Mouse (Mus musculus): ENCODE data around the gene Camkk2. TPM values are rescaled to one million over a fixed set of nuclear protein-coding genes. Genes with fewer than 3 reads are reported as not detected.
A peak's percentile ranks its signal among the peaks of the same experiment; 100 is the strongest.

Gene Camkk2
- 35.8 and 36.2 TPM in 2 replicates for polyA plus RNA-seq (2014; fragmentation: Nextera tagmentation; extraction: Ambion mirVana)

DNA sequence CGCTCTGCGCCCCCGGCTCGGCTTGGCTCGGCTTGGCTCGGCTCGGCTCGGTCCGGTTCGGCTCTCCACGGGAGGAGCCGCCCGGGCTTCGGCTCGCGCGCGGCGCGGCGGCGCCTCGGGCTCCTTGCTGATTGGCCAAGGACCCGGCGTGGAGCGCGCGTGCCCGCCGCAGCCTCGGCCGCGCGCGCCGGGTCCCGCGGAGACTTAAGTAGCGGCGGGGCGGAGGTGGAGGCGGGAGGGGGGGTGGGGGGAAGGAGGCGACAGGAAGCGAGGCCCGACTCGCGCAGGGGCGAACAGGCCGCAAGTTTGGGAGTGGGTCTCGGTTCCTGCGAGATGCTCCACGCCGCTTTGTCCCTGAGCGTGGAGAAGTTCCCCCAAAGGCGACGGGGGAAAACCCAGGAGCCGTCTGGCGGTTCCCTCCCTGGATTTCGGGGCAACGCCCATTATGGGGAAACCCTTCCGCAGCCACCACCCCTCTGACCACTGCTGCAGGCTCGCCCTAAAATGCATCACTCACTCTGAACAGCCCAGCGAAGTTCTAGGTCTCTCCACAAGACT lies at the start of gene Camkk2:
Camkk2 (minus strand) TSS at position 133 of the 558 bp plus-strand sequence.
- H3K9ac ChIP-seq: peak within 1 kb of the TSS; percentile 88
- peaks cover 3% of the 10 kb centered on the region; the same call in 1 of the 2 replicates for H3K9me3 ChIP-seq (ENCODE audit: low read depth, low read length)
- no peak for TF ChIP-seq CTCF (IDR thresholded peaks at IDR 0.05; ENCODE audit: low read depth)
- under 1% methylated on average over 57 of the region's 63 CpGs for WGBS
- peak within 1 kb of the TSS; percentile 86 for H3K4me3 ChIP-seq (ENCODE audit: low read depth, low read length)
- no peaks in the 10 kb centered on the region for H3K27me3 ChIP-seq (ENCODE audit: insufficient read depth, low read length)
- ATAC-seq (ENCODE audit: insufficient read depth) (peak; percentile 89), DNase-seq (peak; percentile 96)
- H3K4me2 ChIP-seq: peak within 1 kb of the TSS; percentile 95
- no peaks in the 10 kb centered on the region for H3K36me3 ChIP-seq (ENCODE audit: insufficient read depth)
- H3K27ac ChIP-seq (ENCODE audit: low read depth): peak within 1 kb of the TSS; percentile 82
- H3K4me1 ChIP-seq (ENCODE audit: insufficient read depth): no peaks in the 10 kb centered on the region

DNA sequence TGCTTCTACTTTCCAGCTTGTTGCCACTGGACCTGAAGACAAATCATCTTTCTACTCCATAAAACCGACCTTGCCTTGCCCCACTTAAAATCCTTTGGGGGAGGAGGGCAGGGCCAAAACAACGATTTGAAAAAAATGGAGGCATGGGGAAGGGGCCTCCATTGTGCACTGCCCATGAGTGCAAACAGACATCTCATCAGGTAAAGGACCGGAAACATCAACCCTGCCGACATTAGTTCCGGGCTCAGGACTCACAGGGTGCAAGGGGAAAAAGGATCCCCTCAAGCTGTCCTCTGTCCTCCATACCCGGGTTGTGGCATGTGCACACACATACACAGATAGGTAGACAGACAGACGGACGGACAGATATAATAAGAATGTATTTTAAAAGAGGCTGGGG lies 45.9 kb upstream of the Camkk2 start:
- ATAC-seq (ENCODE audit: insufficient read depth): no peak
- no peak overlapping the region for H3K9ac ChIP-seq
- no peak for DNase-seq
- no peaks in the 10 kb centered on the region for H3K36me3 ChIP-seq (ENCODE audit: insufficient read depth)
- no peak overlapping the region for H3K27ac ChIP-seq (ENCODE audit: low read depth)
- no peak overlapping the region for H3K4me3 ChIP-seq (ENCODE audit: low read depth, low read length)
- no peak overlapping the region for H3K4me2 ChIP-seq
- H3K4me1 ChIP-seq (ENCODE audit: insufficient read depth): no peaks in the 10 kb centered on the region
- no peak for TF ChIP-seq CTCF (IDR thresholded peaks at IDR 0.05; ENCODE audit: low read depth)
- no peaks in the 10 kb centered on the region for H3K9me3 ChIP-seq (ENCODE audit: low read depth, low read length)
- WGBS: 79% methylated on average over 8 of the region's 8 CpGs
- H3K27me3 ChIP-seq (ENCODE audit: insufficient read depth, low read length): no peaks in the 10 kb centered on the region

DNA sequence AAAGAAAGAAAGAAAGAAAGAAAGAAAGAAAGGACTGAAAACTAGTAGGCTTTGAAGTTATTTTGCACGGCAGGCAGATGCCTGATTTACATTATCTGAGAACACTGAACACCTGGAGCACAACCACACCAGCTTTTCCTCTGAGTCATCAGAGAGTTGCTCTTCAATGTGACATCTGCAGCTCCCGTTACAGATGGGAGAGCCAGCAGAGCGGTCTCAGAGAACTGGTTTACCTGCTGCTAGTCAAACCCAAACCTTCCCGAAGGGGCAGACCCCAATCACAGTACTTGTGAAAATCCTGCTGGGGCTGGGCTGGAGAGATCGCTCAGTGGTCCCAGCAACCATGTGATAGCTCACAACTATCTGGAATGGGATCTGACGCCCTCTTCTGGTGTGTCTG lies 45.2 kb upstream of the Camkk2 start:
- Histone ChIP-seq H3K27ac (ENCODE audit: low read depth) (no peak overlapping the region), H3K27me3 (ENCODE audit: insufficient read depth, low read length) (no peaks in the 10 kb centered on the region), H3K4me1 (ENCODE audit: insufficient read depth) (peaks cover 5% of the 10 kb centered on the region), H3K4me3 (ENCODE audit: low read depth, low read length) (no peak overlapping the region), H3K4me2 (no peak overlapping the region), H3K36me3 (ENCODE audit: insufficient read depth) (peaks cover 2% of the 10 kb centered on the region; the same call in 1 of the 2 replicates), H3K9ac (no peak overlapping the region), H3K9me3 (ENCODE audit: low read depth, low read length) (no peaks in the 10 kb centered on the region)
- no peak for ATAC-seq (ENCODE audit: insufficient read depth)
- no peak for TF ChIP-seq CTCF (IDR thresholded peaks at IDR 0.05; ENCODE audit: low read depth)
- DNase-seq: no peak
- WGBS: 59% methylated on average over 6 of the region's 6 CpGs

DNA sequence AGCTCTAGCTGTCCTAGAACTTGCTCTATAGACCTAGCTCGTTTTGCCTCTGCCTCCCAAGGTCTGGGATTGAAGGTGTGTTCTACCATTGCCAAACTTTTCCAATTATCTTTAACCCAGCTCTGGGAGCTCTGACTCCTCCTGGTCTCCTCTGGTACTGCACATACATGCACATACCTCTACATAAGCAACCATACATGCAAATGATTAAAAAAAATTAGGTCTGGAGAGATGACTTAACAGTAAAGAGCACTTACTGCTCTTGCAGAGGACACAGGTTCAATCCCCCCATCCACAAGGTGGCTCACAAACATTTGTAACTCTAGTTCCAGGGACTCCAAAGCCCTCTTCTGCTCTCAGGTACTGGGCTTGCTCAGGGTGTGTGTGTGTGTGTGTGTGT lies 44.8 kb upstream of the Camkk2 start:
- Histone ChIP-seq H3K9me3 (ENCODE audit: low read depth, low read length) (no peaks in the 10 kb centered on the region), H3K36me3 (ENCODE audit: insufficient read depth) (peaks cover 6% of the 10 kb centered on the region; the same call in 1 of the 2 replicates), H3K27me3 (ENCODE audit: insufficient read depth, low read length) (no peaks in the 10 kb centered on the region), H3K27ac (ENCODE audit: low read depth) (no peak overlapping the region), H3K4me3 (ENCODE audit: low read depth, low read length) (no peak overlapping the region), H3K4me1 (ENCODE audit: insufficient read depth) (peaks cover 7% of the 10 kb centered on the region), H3K9ac (no peak overlapping the region), H3K4me2 (no peak overlapping the region)
- 50% methylated on average over 1 of the region's 1 CpGs for WGBS
- ATAC-seq (ENCODE audit: insufficient read depth): no peak
- TF ChIP-seq CTCF (IDR thresholded peaks at IDR 0.05; ENCODE audit: low read depth): no peak
- no peak for DNase-seq

DNA sequence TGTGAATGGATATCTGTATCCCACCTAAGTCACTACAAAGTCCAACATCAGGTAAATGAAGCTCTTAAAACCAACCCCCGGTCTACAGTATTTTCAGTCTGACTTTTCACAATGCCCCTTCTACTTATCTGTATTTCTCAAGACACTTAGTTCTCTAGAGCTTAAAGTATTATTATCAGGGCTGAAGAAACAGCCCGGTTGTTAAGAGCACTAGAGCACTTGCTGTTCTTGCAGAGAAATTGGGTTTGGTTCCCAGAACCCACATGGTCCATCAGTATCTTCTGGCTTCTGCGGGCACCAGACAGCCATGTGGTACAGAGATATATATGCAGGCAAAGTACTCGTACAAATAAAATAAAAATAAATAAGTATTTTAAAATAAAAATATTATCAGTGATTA lies 43.2 kb upstream of the Camkk2 start:
- Histone ChIP-seq H3K4me2 (no peak overlapping the region), H3K36me3 (ENCODE audit: insufficient read depth) (peaks cover 21% of the 10 kb centered on the region), H3K27ac (ENCODE audit: low read depth) (no peak overlapping the region), H3K4me3 (ENCODE audit: low read depth, low read length) (no peak overlapping the region), H3K4me1 (ENCODE audit: insufficient read depth) (peaks cover 7% of the 10 kb centered on the region), H3K27me3 (ENCODE audit: insufficient read depth, low read length) (no peaks in the 10 kb centered on the region), H3K9ac (no peak overlapping the region), H3K9me3 (ENCODE audit: low read depth, low read length) (no peaks in the 10 kb centered on the region)
- ATAC-seq (ENCODE audit: insufficient read depth) (no peak), DNase-seq (no peak)
- 84% methylated on average over 4 of the region's 4 CpGs for WGBS
- TF ChIP-seq CTCF (IDR thresholded peaks at IDR 0.05; ENCODE audit: low read depth): no peak

DNA sequence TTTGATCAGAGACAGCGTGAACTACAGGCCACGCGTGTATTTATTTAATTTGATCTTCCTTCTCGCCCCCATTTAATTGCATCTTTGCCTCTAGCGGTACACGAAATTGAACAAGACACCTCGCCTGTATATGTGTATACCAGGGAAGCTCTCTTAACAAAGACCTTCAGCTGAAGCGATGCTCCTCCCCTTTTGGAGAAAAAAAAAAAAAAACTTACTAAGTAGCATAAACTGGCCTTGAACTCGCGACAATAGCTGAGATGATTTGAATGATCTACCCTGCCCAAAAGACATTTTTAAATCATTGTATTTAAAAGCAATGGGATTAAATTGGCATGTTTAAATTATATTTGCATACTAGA lies 42.3 kb upstream of the Camkk2 start:
- Histone ChIP-seq H3K4me3 (ENCODE audit: low read depth, low read length) (peak overlapping the region; percentile 84), H3K9me3 (ENCODE audit: low read depth, low read length) (no peaks in the 10 kb centered on the region), H3K36me3 (ENCODE audit: insufficient read depth) (peaks cover 30% of the 10 kb centered on the region), H3K27me3 (ENCODE audit: insufficient read depth, low read length) (no peaks in the 10 kb centered on the region), H3K4me1 (ENCODE audit: insufficient read depth) (peaks cover 7% of the 10 kb centered on the region), H3K9ac (peak overlapping the region; percentile 89), H3K4me2 (peak overlapping the region; percentile 67), H3K27ac (ENCODE audit: low read depth) (peak overlapping the region; percentile 96)
- DNase-seq (no peak), ATAC-seq (ENCODE audit: insufficient read depth) (peak; percentile 42)
- WGBS: under 1% methylated on average over 10 of the region's 10 CpGs
- no peak for TF ChIP-seq CTCF (IDR thresholded peaks at IDR 0.05; ENCODE audit: low read depth)

DNA sequence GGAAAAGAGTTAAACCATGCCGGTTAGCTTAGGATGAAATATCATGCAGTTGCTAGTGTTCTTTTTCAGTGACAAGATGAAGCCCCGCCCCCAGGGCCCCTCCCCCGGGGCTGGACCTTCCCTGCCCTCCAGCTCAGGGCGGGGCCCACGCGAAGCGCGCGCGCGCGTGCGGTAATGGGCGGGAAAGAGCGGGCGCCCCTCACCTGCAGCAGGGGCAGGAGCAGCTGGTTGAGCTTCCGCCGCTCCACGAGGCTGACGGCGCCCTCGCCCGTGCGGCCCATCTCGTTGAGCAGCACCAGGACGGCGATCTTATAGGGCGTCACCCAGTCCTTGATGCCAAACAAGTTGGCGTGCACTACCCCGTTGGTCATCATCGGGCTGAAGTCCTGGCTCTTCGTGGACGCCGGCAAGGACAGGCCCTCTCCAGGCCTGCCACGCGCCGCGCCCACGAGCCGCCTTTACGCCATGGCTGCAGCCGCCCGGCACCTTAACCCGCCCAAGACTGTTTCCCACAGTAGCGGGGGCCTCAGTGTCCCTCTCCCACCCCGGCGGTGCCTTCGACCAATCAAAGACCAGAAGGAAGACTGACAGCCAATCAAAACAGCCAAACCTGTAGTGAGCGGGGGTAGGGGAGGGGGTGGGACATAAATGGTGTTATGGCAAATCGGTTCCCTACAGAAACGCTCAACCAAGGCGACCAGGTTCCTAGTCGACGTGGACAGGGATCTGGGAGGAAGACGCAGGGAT lies 41.7 kb upstream of the Camkk2 start, which contains the start of gene Anapc5:
Anapc5 (minus strand) TSS at position 563 of the 747 bp plus-strand sequence.
- WGBS: under 1% methylated on average over 55 of the region's 55 CpGs
- H3K4me3 ChIP-seq (ENCODE audit: low read depth, low read length): peak within 1 kb of the TSS; percentile 84
- peak; percentile 100 for ATAC-seq (ENCODE audit: insufficient read depth)
- no peaks in the 10 kb centered on the region for H3K27me3 ChIP-seq (ENCODE audit: insufficient read depth, low read length)
- peaks cover 34% of the 10 kb centered on the region for H3K36me3 ChIP-seq (ENCODE audit: insufficient read depth)
- TF ChIP-seq CTCF (IDR thresholded peaks at IDR 0.05; ENCODE audit: low read depth): no peak
- H3K27ac ChIP-seq (ENCODE audit: low read depth): peak within 1 kb of the TSS; percentile 96
- H3K4me1 ChIP-seq (ENCODE audit: insufficient read depth): peaks cover 7% of the 10 kb centered on the region
- no peaks in the 10 kb centered on the region for H3K9me3 ChIP-seq (ENCODE audit: low read depth, low read length)
- peak; percentile 95 for DNase-seq
- peak within 1 kb of the TSS; percentile 67 for H3K4me2 ChIP-seq
- peak within 1 kb of the TSS; percentile 89 for H3K9ac ChIP-seq
